Mouse (Mus musculus) cerebellum, adult 9-11 months (tissue): ENCODE results near the gene Ankrd2.
"Not testable (repeated sequence)": the region's sequence is repeated elsewhere in the genome, so short reads cannot be mapped to it uniquely, and the experiment has no call there.

Source experiments
- DNase-seq: peaks from one replicate; pipeline ENCODE4 v3.0.0; 2022

The Ankrd2 gene

GRCm38 (mm10) chr19:42056719-42057409 lies 21.1 kb downstream of the Ankrd2 start:
- DNase-seq: no peak

- no peak for DNase-seq
These were observed 22.6 kb downstream of the Ankrd2 start for GRCm38 (mm10) chr19:42058426-42058825.

GRCm38 (mm10) chr19:42061443-42061842 lies 25.6 kb downstream of the Ankrd2 start:
- no peak for DNase-seq

- no peak for DNase-seq
These were observed 32.8 kb downstream of the Ankrd2 start for GRCm38 (mm10) chr19:42068441-42069240.

GRCm38 (mm10) chr19:42069241-42069525 lies 33.4 kb downstream of the Ankrd2 start:
- no peak for DNase-seq

GRCm38 (mm10) chr19:42071221-42071620 lies 35.4 kb downstream of the Ankrd2 start:
- no peak for DNase-seq

GRCm38 (mm10) chr19:42071886-42072608 lies 36.2 kb downstream of the Ankrd2 start:
- DNase-seq: no peak

GRCm38 (mm10) chr19:42072802-42073201 lies 37.0 kb downstream of the Ankrd2 start:
- no peak for DNase-seq

- no peak for DNase-seq
These were observed 39.3 kb downstream of the Ankrd2 start for GRCm38 (mm10) chr19:42075051-42075450.

GRCm38 (mm10) chr19:42075992-42076391 lies 40.2 kb downstream of the Ankrd2 start:
- no peak for DNase-seq

GRCm38 (mm10) chr19:42078566-42078965 lies 42.8 kb downstream of the Ankrd2 start:
- no peak for DNase-seq

- no peak for DNase-seq
These were observed 43.2 kb downstream of the Ankrd2 start for GRCm38 (mm10) chr19:42079006-42079405.

GRCm38 (mm10) chr19:42079950-42080349 lies 44.1 kb downstream of the Ankrd2 start:
- no peak for DNase-seq

GRCm38 (mm10) chr19:42080469-42080868 lies 44.7 kb downstream of the Ankrd2 start:
- DNase-seq: no peak

GRCm38 (mm10) chr19:42081613-42082012 lies 45.8 kb downstream of the Ankrd2 start:
- not testable (repeated sequence) for DNase-seq

GRCm38 (mm10) chr19:42085690-42086089 lies 49.9 kb downstream of the Ankrd2 start:
- no peak for DNase-seq

- peak; percentile 93 for DNase-seq
These were observed 50.4 kb downstream of the Ankrd2 start, which contains the start of gene Morn4 for GRCm38 (mm10) chr19:42086166-42086565. TSS of gene Morn4 (minus strand) at chr19:42086357.

GRCm38 (mm10) chr19:42089103-42089747 lies 53.4 kb downstream of the Ankrd2 start:
- DNase-seq: peak; percentile 69

- peak; percentile 100 for DNase-seq
These were observed 54.2 kb downstream of the Ankrd2 start, which contains the start of gene Pi4k2a for GRCm38 (mm10) chr19:42089748-42090595. TSS of gene Pi4k2a (plus strand) at chr19:42090470.

GRCm38 (mm10) chr19:42090637-42091141 lies 54.9 kb downstream of the Ankrd2 start:
- no peak for DNase-seq
